Mouse (Mus musculus): Measurements from ENCODE around the gene Ccdc54. TPM values are rescaled to one million over a fixed set of nuclear protein-coding genes. Genes with fewer than 3 reads are reported as not detected.

Gene Ccdc54
- not detected for polyA plus RNA-seq (2015; fragmentation: Illumina TruSeq; extraction: RNeasy Lipid Tissue Mini Kit (QIAGEN cat#74804); ENCODE audit: insufficient read depth, low read depth, low replicate concordance)

GRCm38 (mm10) chr16:50591054-50591453 is at the start of gene Ccdc54:
Gene Ccdc54, minus strand, starts transcription at chr16:50591154.

Other genes with a start within 250 kb of the Ccdc54 start
- gene Bbx, start 158.8 kb downstream of the Ccdc54 start, polyA plus RNA-seq (2015; fragmentation: Illumina TruSeq; extraction: RNeasy Lipid Tissue Mini Kit (QIAGEN cat#74804); ENCODE audit: insufficient read depth, low read depth, low replicate concordance): 2.8 TPM